Mouse (Mus musculus) heart, embryonic 10.5 days (tissue): Measurements from ENCODE around the gene Sc5d. TPM values are rescaled to one million over a fixed set of nuclear protein-coding genes. Genes with fewer than 3 reads are reported as not detected.

Experiments used
- DNase-seq: peaks from one replicate; pipeline ENCODE4 v3.0.0-alpha.2; 2017; ENCODE audit warnings: low spot score
- H3K27ac ChIP-seq: fragments of 300-500 bp; sonication (generic); 2 replicates; pipeline ENCODE4 v1.5.1; 2016; ENCODE audit warnings: mild to moderate bottlenecking
- H3K27me3 ChIP-seq: fragments of 300-500 bp; sonication (generic); 2 replicates; pipeline ENCODE4 v1.6.1; 2016; ENCODE audit warnings: mild to moderate bottlenecking; ENCODE audit not compliant: poor library complexity, insufficient read depth, severe bottlenecking
- H3K36me3 ChIP-seq: fragments of 300-500 bp; sonication (generic); 2 replicates; pipeline ENCODE4 v1.6.1; 2016; ENCODE audit warnings: mild to moderate bottlenecking, moderate library complexity
- H3K4me1 ChIP-seq: fragments of 300-500 bp; sonication (generic); 2 replicates; pipeline ENCODE4 v1.6.1; 2016; ENCODE audit warnings: mild to moderate bottlenecking
- H3K4me3 ChIP-seq: fragments of 300-500 bp; sonication (generic); 2 replicates; pipeline ENCODE4 v1.5.1; 2016; ENCODE audit warnings: mild to moderate bottlenecking, moderate library complexity
- H3K9me3 ChIP-seq: fragments of 300-500 bp; sonication (generic); 2 replicates; pipeline ENCODE4 v1.6.1; 2016; ENCODE audit warnings: mild to moderate bottlenecking, moderate library complexity
- WGBS: fragments of 180-500 bp; shearing (Covaris S2); methylation state at CpG from one replicate; pipeline ENCODE4 v1.1.7; 2016; 5-methylcytosine and 5-hydroxymethylcytosine counted together
- polyA plus RNA-seq: library from polyadenylated mRNA; unstranded; fragments of >200 nt; fragmentation: Nextera tagmentation; extraction: Ambion mirVana; gene quantifications from 2 replicates; pipeline ENCODE4 v1.2.1, GENCODE M21; 2016

The Sc5d gene
- polyA plus RNA-seq, result 51.5 and 58.1 TPM in 2 replicates

- Histone ChIP-seq H3K36me3 (peaks cover 19% of the 10 kb centered on the region; the same call in 1 of the 2 replicates), H3K27me3 (no peaks in the 10 kb centered on the region), H3K4me1 (peaks cover 5% of the 10 kb centered on the region; the same call in 1 of the 2 replicates), H3K4me3 (peak within 1 kb of the TSS; percentile 94), H3K27ac (peak within 1 kb of the TSS; percentile 93), H3K9me3 (no peaks in the 10 kb centered on the region)
- DNase-seq, result peak; percentile 96
- WGBS, result under 1% methylated on average over 41 of the region's 49 CpGs
Observed at GRCm38 (mm10) chr9:42264145-42264544, at the start of gene Sc5d. TSS of gene Sc5d (minus strand) at chr9:42264256.

- Histone ChIP-seq H3K9me3 (no peaks in the 10 kb centered on the region), H3K4me1 (peaks cover 3% of the 10 kb centered on the region), H3K4me3 (no peak overlapping the region), H3K27ac (no peak overlapping the region), H3K27me3 (no peaks in the 10 kb centered on the region), H3K36me3 (no peaks in the 10 kb centered on the region)
- peak; percentile 16 for DNase-seq
- 74% methylated on average over 3 of the region's 3 CpGs for WGBS
Observed at GRCm38 (mm10) chr9:42311311-42311710, 47.3 kb upstream of the Sc5d start.

GRCm38 (mm10) chr9:42303894-42304293 lies 39.8 kb upstream of the Sc5d start:
- Histone ChIP-seq H3K4me3 (no peak overlapping the region), H3K27me3 (no peaks in the 10 kb centered on the region), H3K9me3 (no peaks in the 10 kb centered on the region), H3K4me1 (no peaks in the 10 kb centered on the region; the same call in 1 of the 2 replicates), H3K36me3 (no peaks in the 10 kb centered on the region), H3K27ac (no peak overlapping the region)
- DNase-seq, result no peak
- WGBS, result 85% methylated on average over 4 of the region's 4 CpGs

- peak; percentile 45 for DNase-seq
- H3K9me3 ChIP-seq, result no peaks in the 10 kb centered on the region
- no peaks in the 10 kb centered on the region for H3K4me1 ChIP-seq
- no peak overlapping the region for H3K27ac ChIP-seq
- H3K4me3 ChIP-seq, result no peak overlapping the region
- WGBS, result 80% methylated on average over 6 of the region's 6 CpGs
- no peaks in the 10 kb centered on the region for H3K27me3 ChIP-seq
- H3K36me3 ChIP-seq, result no peaks in the 10 kb centered on the region
Observed at GRCm38 (mm10) chr9:42301082-42301633, 37.1 kb upstream of the Sc5d start.

- peak; percentile 5 for DNase-seq
- Histone ChIP-seq H3K36me3 (no peaks in the 10 kb centered on the region), H3K4me1 (no peaks in the 10 kb centered on the region), H3K4me3 (no peak overlapping the region), H3K27ac (no peak overlapping the region), H3K9me3 (no peaks in the 10 kb centered on the region), H3K27me3 (no peaks in the 10 kb centered on the region)
- WGBS, result 85% methylated on average over 10 of the region's 10 CpGs
Observed at GRCm38 (mm10) chr9:42296297-42296922, 32.4 kb upstream of the Sc5d start.

GRCm38 (mm10) chr9:42294131-42294530 lies 30.1 kb upstream of the Sc5d start:
- no peaks in the 10 kb centered on the region for H3K4me1 ChIP-seq
- H3K9me3 ChIP-seq, result no peaks in the 10 kb centered on the region
- WGBS, result 56% methylated on average over 2 of the region's 2 CpGs
- DNase-seq, result peak; percentile 53
- no peaks in the 10 kb centered on the region for H3K27me3 ChIP-seq
- H3K4me3 ChIP-seq, result no peak overlapping the region
- no peaks in the 10 kb centered on the region for H3K36me3 ChIP-seq
- no peak overlapping the region for H3K27ac ChIP-seq

- Histone ChIP-seq H3K4me3 (no peak overlapping the region), H3K4me1 (no peaks in the 10 kb centered on the region), H3K27ac (no peak overlapping the region), H3K36me3 (no peaks in the 10 kb centered on the region), H3K27me3 (no peaks in the 10 kb centered on the region), H3K9me3 (no peaks in the 10 kb centered on the region)
- 72% methylated on average over 3 of the region's 3 CpGs for WGBS
- peak; percentile 9 for DNase-seq
Observed at GRCm38 (mm10) chr9:42293596-42293995, 29.5 kb upstream of the Sc5d start.

GRCm38 (mm10) chr9:42293051-42293450 lies 29.0 kb upstream of the Sc5d start:
- 56% methylated on average over 7 of the region's 7 CpGs for WGBS

GRCm38 (mm10) chr9:42279676-42280075 lies 15.6 kb upstream of the Sc5d start:
- H3K27me3 ChIP-seq, result no peaks in the 10 kb centered on the region
- DNase-seq, result peak; percentile 30
- no peaks in the 10 kb centered on the region for H3K4me1 ChIP-seq
- no peak overlapping the region for H3K27ac ChIP-seq
- H3K9me3 ChIP-seq, result no peaks in the 10 kb centered on the region
- no peaks in the 10 kb centered on the region for H3K36me3 ChIP-seq
- WGBS, result 68% methylated on average over 4 of the region's 4 CpGs
- H3K4me3 ChIP-seq, result no peak overlapping the region

More at GRCm38 (mm10) chr9:42293051-42293450, 29.0 kb upstream of the Sc5d start:
- H3K36me3 ChIP-seq, result no peaks in the 10 kb centered on the region
- H3K27ac ChIP-seq, result no peak overlapping the region
- H3K4me1 ChIP-seq, result no peaks in the 10 kb centered on the region
- peak; percentile 43 for DNase-seq
- no peaks in the 10 kb centered on the region for H3K9me3 ChIP-seq
- no peaks in the 10 kb centered on the region for H3K27me3 ChIP-seq
- H3K4me3 ChIP-seq, result no peak overlapping the region

- Histone ChIP-seq H3K36me3 (no peaks in the 10 kb centered on the region), H3K27ac (no peak overlapping the region), H3K27me3 (no peaks in the 10 kb centered on the region), H3K4me3 (no peak overlapping the region), H3K4me1 (no peaks in the 10 kb centered on the region), H3K9me3 (no peaks in the 10 kb centered on the region)
- peak; percentile 63 for DNase-seq
- WGBS, result 53% methylated on average over 3 of the region's 3 CpGs
Observed at GRCm38 (mm10) chr9:42278046-42278445, 14.0 kb upstream of the Sc5d start.

- WGBS, result 67% methylated on average over 1 of the region's 1 CpGs
- Histone ChIP-seq H3K27me3 (no peaks in the 10 kb centered on the region), H3K4me3 (no peak overlapping the region), H3K27ac (no peak overlapping the region), H3K4me1 (no peaks in the 10 kb centered on the region), H3K9me3 (no peaks in the 10 kb centered on the region), H3K36me3 (no peaks in the 10 kb centered on the region)
- peak; percentile 58 for DNase-seq
Observed at GRCm38 (mm10) chr9:42277606-42278005, 13.6 kb upstream of the Sc5d start.

- Histone ChIP-seq H3K9me3 (no peaks in the 10 kb centered on the region), H3K4me3 (no peak overlapping the region), H3K4me1 (no peaks in the 10 kb centered on the region), H3K27me3 (no peaks in the 10 kb centered on the region), H3K36me3 (no peaks in the 10 kb centered on the region), H3K27ac (no peak overlapping the region)
- DNase-seq, result peak; percentile 1
Observed at GRCm38 (mm10) chr9:42277162-42277561, 13.1 kb upstream of the Sc5d start.

- WGBS, result 60% methylated on average over 11 of the region's 11 CpGs
- H3K27ac ChIP-seq, result no peak overlapping the region
Observed at GRCm38 (mm10) chr9:42275761-42276145, 11.7 kb upstream of the Sc5d start.

More at GRCm38 (mm10) chr9:42275761-42276145, 11.7 kb upstream of the Sc5d start:
- Histone ChIP-seq H3K27me3 (no peaks in the 10 kb centered on the region), H3K36me3 (no peaks in the 10 kb centered on the region), H3K4me3 (no peak overlapping the region), H3K4me1 (no peaks in the 10 kb centered on the region), H3K9me3 (no peaks in the 10 kb centered on the region)
- DNase-seq, result peak; percentile 71
